Mouse (Mus musculus): ENCODE measurements around the gene Paf1. TPM values are rescaled to one million over a fixed set of nuclear protein-coding genes. Genes with fewer than 3 reads are reported as not detected.
A peak's percentile ranks its signal among the peaks of the same experiment; 100 is the strongest.

Gene Paf1
- total and polyA plus RNA-seq, 3 experiments: 53.5 to 645 (median 99.9) TPM

DNA sequence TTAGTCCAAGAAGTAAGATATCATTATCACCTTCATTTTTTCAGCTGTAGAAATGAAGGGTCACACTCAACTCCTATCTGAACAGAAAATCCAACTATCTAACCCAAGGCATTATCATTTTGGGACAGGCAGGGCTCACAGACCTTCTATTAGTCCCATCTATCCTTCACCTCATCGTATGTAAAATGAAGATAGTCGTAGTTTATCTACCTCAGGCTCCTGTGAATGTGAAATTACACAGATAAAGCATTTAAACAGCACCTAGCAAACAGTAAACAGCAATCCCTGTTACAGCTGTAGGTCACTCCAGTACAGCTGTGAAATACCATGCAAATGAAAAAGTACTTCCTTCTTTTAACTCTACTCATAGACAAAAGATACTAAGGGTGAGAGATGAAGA, 39.5 kb downstream of the Paf1 start (continued):
- TF ChIP-seq ZNF384 (IDR thresholded peaks at IDR 0.05; ENCODE audit: low read depth, low read length) (peak; percentile 36; the same call in 1 of the 2 replicates), MYB (IDR thresholded peaks at IDR 0.05; ENCODE audit: low read depth, low read length) (peak; percentile 72)

DNA sequence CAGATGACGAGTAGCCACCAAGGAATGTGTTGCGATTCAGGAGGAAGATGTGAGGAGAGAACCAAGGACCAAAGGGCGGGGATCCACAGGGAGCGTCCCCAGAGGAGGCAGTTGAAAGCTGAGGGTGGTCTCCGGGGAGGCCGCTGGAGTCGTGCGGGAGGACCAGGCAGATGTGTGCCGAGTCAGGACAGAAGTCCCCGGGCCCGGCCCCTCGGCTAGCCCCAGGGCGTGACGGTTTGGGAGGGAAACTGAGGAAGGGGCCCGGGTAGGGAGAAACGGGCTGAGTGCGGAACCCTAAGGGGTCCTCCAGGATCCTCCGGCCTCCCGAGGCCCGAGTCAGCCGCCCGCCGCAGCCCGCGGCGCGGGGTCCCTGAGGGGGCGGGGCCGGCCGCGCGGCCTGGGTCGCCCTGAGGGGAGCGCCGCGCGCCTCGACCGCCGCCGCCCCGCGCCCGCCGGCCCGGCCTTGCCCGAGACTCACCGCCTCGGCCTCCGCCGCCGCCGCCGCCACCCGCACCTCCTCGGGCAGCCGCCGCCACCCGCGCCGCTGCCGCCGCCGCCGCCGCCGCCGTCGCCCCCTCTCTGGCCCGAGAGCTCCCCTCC, 43.0 kb downstream of the Paf1 start:
- no peak overlapping the region for H3K27ac ChIP-seq (ENCODE audit: control insufficient read depth, low read depth, low read length)
- H3K4me3 ChIP-seq (ENCODE audit: control insufficient read depth in 1 of 2, insufficient read depth in 1 of 2, low read depth in 2 of 2, low read length in 2 of 2): peak overlapping the region; percentile 78 to 87
- DNase-seq (ENCODE audit: low read depth, low spot score): no peak

DNA sequence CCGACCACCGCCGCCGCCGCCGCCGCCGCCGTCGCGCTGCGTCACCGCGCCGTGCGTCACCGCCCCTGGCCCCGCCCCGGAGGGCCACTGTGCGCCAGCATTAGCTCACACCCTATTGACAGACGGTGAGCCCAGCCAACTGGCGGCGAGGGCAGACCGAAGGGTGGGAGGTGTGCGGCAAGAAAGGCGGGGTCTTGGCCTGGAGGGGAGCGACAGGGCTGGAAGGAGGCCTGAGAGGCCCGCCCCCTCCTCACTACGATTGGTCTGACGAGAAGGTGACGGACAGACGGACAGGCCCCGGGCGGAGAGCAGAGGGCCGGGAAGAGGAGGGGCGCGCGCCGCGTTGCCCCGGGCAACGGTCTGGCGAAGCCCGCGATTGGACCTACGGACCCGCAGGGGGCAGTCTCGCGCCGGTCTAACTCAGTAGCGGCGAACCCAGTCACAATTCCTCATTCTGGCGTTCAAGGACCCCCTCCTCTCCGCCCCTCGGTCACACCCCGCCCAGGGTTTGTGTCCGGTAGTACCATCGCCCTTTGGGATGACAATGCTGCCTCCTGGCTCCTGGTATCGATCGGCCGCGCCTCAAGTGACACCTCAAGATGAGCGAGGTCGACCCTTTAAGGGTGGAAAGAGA, 43.6 kb downstream of the Paf1 start:
- Histone ChIP-seq H3K27ac (ENCODE audit: control insufficient read depth, low read depth, low read length) (peak overlapping the region; percentile 83), H3K27me3 (ENCODE audit: control insufficient read depth in 1 of 2, insufficient read depth in 2 of 2, low read length in 2 of 2) (no peaks in the 10 kb centered on the region), H3K36me3 (ENCODE audit: control insufficient read depth in 1 of 2, insufficient read depth in 2 of 2, low read length in 2 of 2) (peaks cover 0 to 54% of the 10 kb centered on the region in 2 experiments; a peak in 2 of 4 replicates), H3K9me3 (replicated peaks; ENCODE audit: insufficient read depth, low read length) (no peaks in the 10 kb centered on the region), H3K79me2 (ENCODE audit: control insufficient read depth, insufficient read depth, low read length, poor library complexity) (peaks cover 8% of the 10 kb centered on the region), H3K4me3 (ENCODE audit: control insufficient read depth in 1 of 2, insufficient read depth in 1 of 2, low read depth in 2 of 2, low read length in 2 of 2) (peak overlapping the region; percentile 65 to 78), H3K4me1 (ENCODE audit: control insufficient read depth in 1 of 2, insufficient read depth in 2 of 2, low read length in 2 of 2) (peaks cover 31 to 48% of the 10 kb centered on the region in 2 experiments), H3K9ac (ENCODE audit: control insufficient read depth, low read depth, low read length, poor library complexity, severe bottlenecking) (peak overlapping the region; percentile 86)
- peak; percentile 100 for DNase-seq (ENCODE audit: low read depth, low spot score)
- TF ChIP-seq POLR2AphosphoS5 (IDR thresholded peaks at IDR 0.05; ENCODE audit: borderline replicate concordance, low read depth, low read length): no peak
- TF ChIP-seq GATA1 (IDR thresholded peaks at IDR 0.05; ENCODE audit: low read depth, low read length): no peak
- TF ChIP-seq TCF12 (IDR thresholded peaks at IDR 0.05; ENCODE audit: low read depth, low read length): no peak
- no peak for TF ChIP-seq ETS1 (IDR thresholded peaks at IDR 0.05; ENCODE audit: low read depth, low read length)
- TF ChIP-seq NELFE (IDR thresholded peaks at IDR 0.05; ENCODE audit: low read depth, low read length): no peak; the same call in 1 of the 2 replicates
- peak; percentile 66 for TF ChIP-seq HCFC1 (IDR thresholded peaks at IDR 0.05; ENCODE audit: low read depth, low read length)
- no peak for TF ChIP-seq USF1 (IDR thresholded peaks at IDR 0.05; ENCODE audit: low read depth, low read length)
- TF ChIP-seq MXI1 (IDR thresholded peaks at IDR 0.05; ENCODE audit: low read depth, low read length): no peak
- peak in 2 of 3 experiments; percentile 75 to 81; a peak in 5 of 6 replicates for TF ChIP-seq CTCF (IDR thresholded peaks at IDR 0.05 in 2 of 3, conservative IDR thresholded peaks at IDR 0.05 in 1 of 3; ENCODE audit: control insufficient read depth in 1 of 3, insufficient read depth in 1 of 3, low read depth in 2 of 3, low read length in 3 of 3, poor library complexity in 1 of 3, severe bottlenecking in 1 of 3)
- peak; percentile 62 for TF ChIP-seq ELF1 (IDR thresholded peaks at IDR 0.05; ENCODE audit: low read depth, low read length)
- TF ChIP-seq EP300 (IDR thresholded peaks at IDR 0.05; ENCODE audit: low read depth in 1 of 2, low read length in 2 of 2): no peak
- peak; percentile 20; the same call in 1 of the 2 replicates for TF ChIP-seq TBP (IDR thresholded peaks at IDR 0.05; ENCODE audit: low read depth, low read length)
- peak; percentile 91 for TF ChIP-seq MAZ (IDR thresholded peaks at IDR 0.05; ENCODE audit: low read depth, low read length)
- TF ChIP-seq E2F4 (IDR thresholded peaks at IDR 0.05; ENCODE audit: borderline replicate concordance, low read depth, low read length): no peak
- TF ChIP-seq MEF2A (IDR thresholded peaks at IDR 0.05; ENCODE audit: extremely low read depth, insufficient replicate concordance, low read depth, low read length, poor library complexity, severe bottlenecking): no peak
- TF ChIP-seq MAFK (IDR thresholded peaks at IDR 0.05; ENCODE audit: borderline replicate concordance, low read depth, low read length): no peak
- TF ChIP-seq ZNF384 (IDR thresholded peaks at IDR 0.05; ENCODE audit: low read depth, low read length): no peak
- TF ChIP-seq BHLHE40 (IDR thresholded peaks at IDR 0.05; ENCODE audit: borderline replicate concordance, low read depth, low read length): no peak
- no peak for TF ChIP-seq USF2 (IDR thresholded peaks at IDR 0.05; ENCODE audit: borderline replicate concordance in 1 of 2, insufficient read depth in 1 of 2, low read depth in 1 of 2, low read length in 2 of 2)
- 0 out of 2 replicates have a peak, but pooled peaks have one; percentile 39 for TF ChIP-seq UBTF (IDR thresholded peaks at IDR 0.05; ENCODE audit: borderline replicate concordance, insufficient read depth, low read depth, low read length)

More for the DNA sequence above, 43.0 kb downstream of the Paf1 start:
- peak overlapping the region; percentile 86 for H3K9ac ChIP-seq (ENCODE audit: control insufficient read depth, low read depth, low read length, poor library complexity, severe bottlenecking)
- no peaks in the 10 kb centered on the region for H3K9me3 ChIP-seq (replicated peaks; ENCODE audit: insufficient read depth, low read length)
- peaks cover 12% of the 10 kb centered on the region for H3K79me2 ChIP-seq (ENCODE audit: control insufficient read depth, insufficient read depth, low read length, poor library complexity)
- peaks cover 35 to 46% of the 10 kb centered on the region in 2 experiments for H3K4me1 ChIP-seq (ENCODE audit: control insufficient read depth in 1 of 2, insufficient read depth in 2 of 2, low read length in 2 of 2)
- TF ChIP-seq NELFE (IDR thresholded peaks at IDR 0.05; ENCODE audit: low read depth, low read length): 0 out of 2 replicates have a peak, but pooled peaks have one; percentile 11
- no peak for TF ChIP-seq SMC3 (IDR thresholded peaks at IDR 0.05; ENCODE audit: low read depth, low read length)
- TF ChIP-seq POLR2AphosphoS5 (IDR thresholded peaks at IDR 0.05; ENCODE audit: borderline replicate concordance, low read depth, low read length): no peak
- no peak for TF ChIP-seq CTCF (IDR thresholded peaks at IDR 0.05 in 2 of 3, conservative IDR thresholded peaks at IDR 0.05 in 1 of 3; ENCODE audit: control insufficient read depth in 1 of 3, insufficient read depth in 1 of 3, low read depth in 2 of 3, low read length in 3 of 3, poor library complexity in 1 of 3, severe bottlenecking in 1 of 3)
- TF ChIP-seq ETS1 (IDR thresholded peaks at IDR 0.05; ENCODE audit: low read depth, low read length): no peak
- TF ChIP-seq GATA1 (IDR thresholded peaks at IDR 0.05; ENCODE audit: low read depth, low read length): no peak
- TF ChIP-seq HCFC1 (IDR thresholded peaks at IDR 0.05; ENCODE audit: low read depth, low read length): 0 out of 2 replicates have a peak, but pooled peaks have one; percentile 24
- TF ChIP-seq KAT2A (conservative IDR thresholded peaks at IDR 0.05; ENCODE audit: low read depth, low read length): no peak
- no peak for TF ChIP-seq MEF2A (IDR thresholded peaks at IDR 0.05; ENCODE audit: extremely low read depth, insufficient replicate concordance, low read depth, low read length, poor library complexity, severe bottlenecking)
- no peak for TF ChIP-seq CHD1 (IDR thresholded peaks at IDR 0.05; ENCODE audit: low read depth, low read length)
- no peaks in the 10 kb centered on the region for H3K27me3 ChIP-seq (ENCODE audit: control insufficient read depth in 1 of 2, insufficient read depth in 2 of 2, low read length in 2 of 2)
- H3K36me3 ChIP-seq (ENCODE audit: control insufficient read depth in 1 of 2, insufficient read depth in 2 of 2, low read length in 2 of 2): peaks cover 0 to 56% of the 10 kb centered on the region in 2 experiments; a peak in 2 of 4 replicates

All from MEL (cell line).